Mouse (Mus musculus) CH12.LX (cell line): ENCODE results near the gene Id2. TPM values are rescaled to one million over a fixed set of nuclear protein-coding genes. Genes with fewer than 3 reads are reported as not detected.

Experiments used
- DNase-seq: peaks from one replicate; pipeline ENCODE4 v3.0.0-alpha.2; 2013; ENCODE audit errors: extremely low read depth
- H3K27ac ChIP-seq: 2 replicates; pipeline ENCODE4 v1.5.1; 2012; ENCODE audit warnings: low read depth, mild to moderate bottlenecking, control low read depth, moderate library complexity; ENCODE audit not compliant: insufficient read depth
- H3K27me3 ChIP-seq: replicated peaks from 2 replicates; pipeline ENCODE3; 2012; ENCODE audit warnings: inconsistent platforms
- H3K36me3 ChIP-seq, 2 experiments: replicated peaks in 1 of 2; 2 replicates each; pipeline versions ENCODE3 to v1.6.1; 2012; ENCODE audit warnings: inconsistent platforms in 1 of 2, low read length in 1 of 2, mild to moderate bottlenecking in 1 of 2, mixed read lengths in 1 of 2, moderate library complexity in 1 of 2; ENCODE audit not compliant: control insufficient read depth in 1 of 2, insufficient read depth in 1 of 2
- H3K4me1 ChIP-seq, 2 experiments: 2 replicates each; pipeline ENCODE4 v1.6.1; 2012; ENCODE audit warnings: inconsistent platforms in 1 of 2, moderate library complexity in 1 of 2; ENCODE audit not compliant: insufficient read depth in 2 of 2, control insufficient read depth in 1 of 2
- H3K4me2 ChIP-seq: 2 replicates; pipeline ENCODE4 v1.6.1; 2012; ENCODE audit warnings: low read depth, mild to moderate bottlenecking, control low read depth; ENCODE audit not compliant: poor library complexity, insufficient read depth, severe bottlenecking
- H3K4me3 ChIP-seq, 3 experiments: fragments of 150-350 bp in 1 of 3; sonication (generic) in 1 of 3; replicated peaks in 1 of 3; 2 replicates each; pipeline versions ENCODE3 to v1.5.1; 2011 to 2012; ENCODE audit warnings: low read depth in 2 of 3, low read length in 2 of 3, mild to moderate bottlenecking in 2 of 3, moderate library complexity in 2 of 3, control low read depth in 1 of 3, improper control_type of control experiment in 1 of 3, inconsistent platforms in 1 of 3, mixed read lengths in 1 of 3; ENCODE audit not compliant: poor library complexity in 1 of 3
- H3K79me2 ChIP-seq: replicated peaks from 2 replicates; pipeline ENCODE4 v1.6.1; 2012; ENCODE audit warnings: mild to moderate bottlenecking, moderate library complexity; ENCODE audit not compliant: control insufficient read depth, poor library complexity, insufficient read depth, severe bottlenecking; ENCODE audit errors: extremely low read depth
- H3K9ac ChIP-seq: 2 replicates; pipeline ENCODE4 v1.6.1; 2012; ENCODE audit warnings: low read depth, mild to moderate bottlenecking, control low read depth, moderate library complexity; ENCODE audit not compliant: insufficient read depth
- H3K9me3 ChIP-seq: replicated peaks from 2 replicates; pipeline ENCODE3; 2012; ENCODE audit warnings: low read length, inconsistent platforms, mixed read lengths
- CHD1 ChIP-seq: IDR thresholded peaks from 2 replicates; pipeline ENCODE4 v1.6.1; 2012; ENCODE audit warnings: low read depth, low read length, improper control_type of control experiment, inconsistent platforms
- E2F4 ChIP-seq: IDR thresholded peaks from 2 replicates; pipeline ENCODE4 v1.6.1; 2011; ENCODE audit warnings: low read depth, low read length, improper control_type of control experiment; ENCODE audit not compliant: insufficient replicate concordance
- ETS1 ChIP-seq: conservative IDR thresholded peaks from 2 replicates; pipeline ENCODE4 v1.6.1; 2012; ENCODE audit warnings: low read depth, mild to moderate bottlenecking, inconsistent platforms, low read length, improper control_type of control experiment, moderate library complexity
- GABPA ChIP-seq: IDR thresholded peaks from 2 replicates; pipeline ENCODE4 v1.6.1; 2012; ENCODE audit warnings: low read depth, low read length, improper control_type of control experiment, inconsistent platforms; ENCODE audit not compliant: insufficient replicate concordance
- HCFC1 ChIP-seq: IDR thresholded peaks from 2 replicates; pipeline ENCODE4 v1.6.1; 2012; ENCODE audit warnings: low read depth, mild to moderate bottlenecking, inconsistent platforms, low read length, improper control_type of control experiment
- IRF4 ChIP-seq: IDR thresholded peaks from 2 replicates; pipeline ENCODE4 v1.6.1; 2014; ENCODE audit warnings: low read depth, mild to moderate bottlenecking, inconsistent platforms, low read length, improper control_type of control experiment
- JUND ChIP-seq: conservative IDR thresholded peaks from 2 replicates; pipeline ENCODE4 v1.6.1; 2011; ENCODE audit warnings: low read depth, low read length, improper control_type of control experiment
- KAT2A ChIP-seq: IDR thresholded peaks from 2 replicates; pipeline ENCODE4 v1.6.1; 2012; ENCODE audit warnings: low read length, improper control_type of control experiment, inconsistent platforms; ENCODE audit not compliant: insufficient replicate concordance
- MAFK ChIP-seq: IDR thresholded peaks from 2 replicates; pipeline ENCODE4 v1.6.1; 2011; ENCODE audit warnings: low read length, improper control_type of control experiment; ENCODE audit not compliant: insufficient replicate concordance
- MYC ChIP-seq: IDR thresholded peaks from 2 replicates; pipeline ENCODE4 v1.6.1; 2011; ENCODE audit warnings: low read depth, mild to moderate bottlenecking, improper control_type of control experiment, low read length
- PAX5 ChIP-seq: IDR thresholded peaks from 2 replicates; pipeline ENCODE4 v1.6.1; 2012; ENCODE audit warnings: low read length, inconsistent platforms, mixed read lengths
- POLR2A ChIP-seq: IDR thresholded peaks from 2 replicates; pipeline ENCODE4 v1.6.1; 2011; ENCODE audit warnings: low read depth, mild to moderate bottlenecking, improper control_type of control experiment, low read length
- SIN3A ChIP-seq: IDR thresholded peaks from 2 replicates; pipeline ENCODE4 v1.6.1; 2012; ENCODE audit warnings: low read length, improper control_type of control experiment, inconsistent platforms
- TBP ChIP-seq: conservative IDR thresholded peaks from 2 replicates; pipeline ENCODE4 v1.6.1; 2011; ENCODE audit warnings: low read depth, low read length, improper control_type of control experiment
- TCF12 ChIP-seq: IDR thresholded peaks from 2 replicates; pipeline ENCODE4 v1.6.1; 2014; ENCODE audit warnings: low read depth, mild to moderate bottlenecking, inconsistent platforms, low read length, improper control_type of control experiment
- UBTF ChIP-seq: IDR thresholded peaks from 2 replicates; pipeline ENCODE4 v1.6.1; 2012; ENCODE audit warnings: low read depth, mild to moderate bottlenecking, inconsistent platforms, low read length, improper control_type of control experiment, moderate library complexity
- USF1 ChIP-seq: IDR thresholded peaks from 2 replicates; pipeline ENCODE4 v1.6.1; 2014; ENCODE audit warnings: low read depth, mild to moderate bottlenecking, inconsistent platforms, low read length, improper control_type of control experiment
- ZKSCAN1 ChIP-seq: IDR thresholded peaks from 2 replicates; pipeline ENCODE4 v1.6.1; 2012; ENCODE audit warnings: low read depth, inconsistent platforms, low read length, improper control_type of control experiment, borderline replicate concordance
- ZMIZ1 ChIP-seq: IDR thresholded peaks from 2 replicates; pipeline ENCODE4 v1.6.1; 2012; ENCODE audit warnings: low read depth, mild to moderate bottlenecking, inconsistent platforms, low read length, improper control_type of control experiment
- dilution Hi-C: fragments of 300-500 bp; cut with MboI; formaldehyde crosslinking; loops from 2 replicates; pipeline ENCODE4 v1.14.3; 2020; ENCODE audit warnings: low sequenced_read_pairs; ENCODE audit not compliant: extremely low pct_unique_long_range_greater_than_20kb, extremely low pct_ligation_motif_present
- in situ Hi-C: fragments of 300-500 bp; cut with MboI; formaldehyde crosslinking; loops from 3 replicates; pipeline ENCODE4 v1.14.3; 2019; ENCODE audit warnings: low sequenced_read_pairs, low pct_ligation_motif_present, low pct_unique_long_range_greater_than_20kb, mixed read lengths
- polyA plus RNA-seq: library from polyadenylated mRNA; unstranded; fragments of >175 nt; gene quantifications from 2 replicates; pipeline ENCODE4 v1.2.1, GENCODE M21; 2012; ENCODE audit warnings: low read depth; ENCODE audit not compliant: insufficient read length
- total RNA-seq, 2 experiments: library from RNA; depleted of rRNA; stranded (reverse); fragments of 300-350 nt in 1 of 2; fragments of >200 nt in 1 of 2; gene quantifications; 2 replicates each; pipeline ENCODE4 v1.2.3; 2012 to 2014

The Id2 gene
- total and polyA plus RNA-seq, 3 experiments = 12.4 to 42.9 (median 14.2) TPM

GRCm38 (mm10) chr12:25049253-25049652, 47.7 kb downstream of the Id2 start:
- no peaks in the 10 kb centered on the region for H3K79me2 ChIP-seq
- H3K9me3 ChIP-seq = no peaks in the 10 kb centered on the region
- peaks cover 0 to 8% of the 10 kb centered on the region in 2 experiments; a peak in 2 of 4 replicates for H3K4me1 ChIP-seq
- H3K27me3 ChIP-seq = no peaks in the 10 kb centered on the region
- no peak overlapping the region for H3K4me2 ChIP-seq
- H3K27ac ChIP-seq = no peak overlapping the region
- no peak overlapping the region for H3K9ac ChIP-seq
- TF ChIP-seq HCFC1 (no peak), TCF12 (no peak), SIN3A (no peak), USF1 (no peak)
- in situ Hi-C loops = no loop called here
- H3K36me3 ChIP-seq = peaks cover 33 to 77% of the 10 kb centered on the region in 2 experiments
- no peak overlapping the region for H3K4me3 ChIP-seq
- DNase-seq = no peak
- dilution Hi-C loops = no loop called here

- no peaks in the 10 kb centered on the region for H3K27me3 ChIP-seq
- no peaks in the 10 kb centered on the region for H3K79me2 ChIP-seq
- dilution Hi-C loops (no loop called here), in situ Hi-C loops (no loop called here)
- H3K4me2 ChIP-seq = no peak overlapping the region
- peaks cover 28 to 79% of the 10 kb centered on the region in 2 experiments for H3K36me3 ChIP-seq
- no peak for TF ChIP-seq ZMIZ1
- TF ChIP-seq POLR2A = no peak
- peaks cover 0 to 4% of the 10 kb centered on the region in 2 experiments; a peak in 1 of 4 replicates for H3K4me1 ChIP-seq
- DNase-seq = no peak
- no peaks in the 10 kb centered on the region for H3K9me3 ChIP-seq
- no peak overlapping the region for H3K27ac ChIP-seq
- H3K4me3 ChIP-seq = no peak overlapping the region
- H3K9ac ChIP-seq = no peak overlapping the region
Measured at GRCm38 (mm10) chr12:25044579-25044978, 52.4 kb downstream of the Id2 start.

GRCm38 (mm10) chr12:25044056-25044455, 52.9 kb downstream of the Id2 start:
- dilution Hi-C loops = no loop called here
- H3K79me2 ChIP-seq = no peaks in the 10 kb centered on the region
- no peaks in the 10 kb centered on the region for H3K27me3 ChIP-seq
- H3K9ac ChIP-seq = no peak overlapping the region
- H3K4me2 ChIP-seq = no peak overlapping the region
- peaks cover 0 to 4% of the 10 kb centered on the region in 2 experiments; a peak in 1 of 4 replicates for H3K4me1 ChIP-seq
- H3K4me3 ChIP-seq = no peak overlapping the region
- in situ Hi-C loops = no loop called here
- H3K9me3 ChIP-seq = no peaks in the 10 kb centered on the region
- H3K27ac ChIP-seq = no peak overlapping the region
- DNase-seq = no peak
- peaks cover 28 to 76% of the 10 kb centered on the region in 2 experiments for H3K36me3 ChIP-seq
- TF ChIP-seq GABPA (no peak), PAX5 (no peak), E2F4 (no peak), ETS1 (no peak), UBTF (no peak), KAT2A (no peak), CHD1 (no peak), ZKSCAN1 (no peak), JUND (no peak), MAFK (no peak), TBP (no peak), IRF4 (no peak), USF1 (no peak), MYC (no peak)
